In the genomic region with DNA sequence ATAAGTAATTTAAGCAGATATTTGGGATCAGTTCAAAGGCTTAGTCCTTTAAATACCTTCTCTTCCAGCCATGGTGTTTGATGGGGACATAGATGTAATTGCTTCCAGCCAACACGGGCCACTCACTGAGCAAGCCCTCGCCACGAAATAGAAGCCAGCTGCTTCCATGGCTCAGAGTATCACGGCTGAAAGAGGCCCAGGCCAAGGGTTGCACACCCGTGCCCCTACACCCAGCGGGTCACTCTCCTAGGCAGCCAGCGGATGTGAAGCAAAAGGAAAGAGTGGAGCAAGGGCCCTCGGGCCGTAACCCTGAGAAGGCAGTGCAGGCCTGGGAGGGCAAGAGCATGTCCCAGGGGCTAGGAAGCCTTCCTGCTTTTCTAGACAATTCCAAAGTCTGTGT, we compare ENCODE assay signal across 14 mouse cellular contexts. TPM values are rescaled to one million over a fixed set of nuclear protein-coding genes. Genes with fewer than 3 reads are reported as not detected.
DNase-seq lines count a peak whose midpoint lies in the region; ATAC-seq lines count a peak whose summit lies in the region.
"Had no signal": no experiment of that assay in that cellular context is flagged by ENCODE, and none has a peak within 500 bp of the region (broad histone marks: within the 10 kb centered on the region; RNA-seq: fewer than 3 reads in every experiment).

No protein-coding gene starts in this region.

- H3K4me1 ChIP-seq in hindbrain, embryonic 10.5 days (replicated peaks): peaks cover 49% of the 10 kb centered on the region
- peaks cover 10% of the 10 kb centered on the region for H3K4me1 ChIP-seq in hindbrain, embryonic 13.5 days (replicated peaks)
- H3K4me1 ChIP-seq in neural tube, embryonic 11.5 days (ENCODE audit: control insufficient read depth, insufficient read depth, low read length): 0 out of 2 replicates have a peak, but pooled peaks cover 3% of the 10 kb centered on the region
- H3K4me1 ChIP-seq in neural tube, embryonic 15.5 days: no peaks in the 10 kb centered on the region
- H3K4me1 ChIP-seq in limb, embryonic 13.5 days: peaks cover 51% of the 10 kb centered on the region

- H3K4me3 ChIP-seq in hindbrain, embryonic 10.5 days: no peak overlapping the region
- no peak overlapping the region for H3K4me3 ChIP-seq in hindbrain, embryonic 13.5 days
- H3K4me3 ChIP-seq in neural tube, embryonic 11.5 days (ENCODE audit: low read depth, low read length): no peak overlapping the region
- H3K4me3 ChIP-seq in neural tube, embryonic 15.5 days (replicated peaks): no peak overlapping the region
- no peak overlapping the region for H3K4me3 ChIP-seq in limb, embryonic 13.5 days

- peak overlapping the region; percentile 69 for H3K27ac ChIP-seq in hindbrain, embryonic 10.5 days
- no peak overlapping the region for H3K27ac ChIP-seq in hindbrain, embryonic 13.5 days
- 0 out of 2 replicates have a peak overlapping the region, but pooled peaks have one; percentile 34 for H3K27ac ChIP-seq in neural tube, embryonic 11.5 days (ENCODE audit: low read depth, low read length)
- H3K27ac ChIP-seq in neural tube, embryonic 15.5 days (replicated peaks): no peak overlapping the region
- H3K27ac ChIP-seq in limb, embryonic 13.5 days: peak overlapping the region; percentile 44; the same call in 1 of the 2 replicates
- H3K27ac ChIP-seq: liver, embryonic 14.5 days had no signal

- no peaks in the 10 kb centered on the region for H3K9me3 ChIP-seq in hindbrain, embryonic 10.5 days
- H3K9me3 ChIP-seq in hindbrain, embryonic 13.5 days: no peaks in the 10 kb centered on the region
- no peaks in the 10 kb centered on the region for H3K9me3 ChIP-seq in neural tube, embryonic 11.5 days (ENCODE audit: control insufficient read depth, low read length)
- no peaks in the 10 kb centered on the region for H3K9me3 ChIP-seq in neural tube, embryonic 15.5 days (replicated peaks)
- H3K9me3 ChIP-seq in limb, embryonic 13.5 days: no peaks in the 10 kb centered on the region

- 36% methylated on average over 9 of the region's 9 CpGs for WGBS in hindbrain, embryonic 10.5 days
- WGBS in hindbrain, embryonic 13.5 days: 56% methylated on average over 9 of the region's 9 CpGs
- WGBS in neural tube, embryonic 11.5 days: 40% methylated on average over 9 of the region's 9 CpGs
- 70% methylated on average over 9 of the region's 9 CpGs for WGBS in neural tube, embryonic 15.5 days
- WGBS in limb, embryonic 13.5 days: 22% methylated on average over 9 of the region's 9 CpGs

- H3K9ac ChIP-seq in hindbrain, embryonic 13.5 days: no peak overlapping the region
- H3K9ac ChIP-seq in neural tube, embryonic 11.5 days (ENCODE audit: low read length): no peak overlapping the region
- no peak overlapping the region for H3K9ac ChIP-seq in neural tube, embryonic 15.5 days (replicated peaks)
- no peak overlapping the region for H3K9ac ChIP-seq in limb, embryonic 13.5 days
- H3K9ac ChIP-seq: liver, embryonic 14.5 days had no signal

- no peak for ATAC-seq in hindbrain, embryonic 13.5 days (ENCODE audit: low FRiP score)
- no peak for ATAC-seq in neural tube, embryonic 11.5 days (ENCODE audit: insufficient read depth, low FRiP score, low TSS enrichment)
- no peak for ATAC-seq in neural tube, embryonic 15.5 days (ENCODE audit: low FRiP score)
- ATAC-seq in limb, embryonic 13.5 days (ENCODE audit: low FRiP score, low read depth): no peak
- ATAC-seq: forebrain, embryonic 14.5 days; inflammation-experienced regulatory T-cells, adult 6 months; Patski had no signal

- no peak overlapping the region for H3K4me2 ChIP-seq in hindbrain, embryonic 13.5 days
- no peak overlapping the region for H3K4me2 ChIP-seq in neural tube, embryonic 11.5 days (ENCODE audit: low read depth)
- no peak overlapping the region for H3K4me2 ChIP-seq in neural tube, embryonic 15.5 days
- 0 out of 2 replicates have a peak overlapping the region, but pooled peaks have one; percentile 9 for H3K4me2 ChIP-seq in limb, embryonic 13.5 days (replicated peaks)

- no peaks in the 10 kb centered on the region for H3K27me3 ChIP-seq in hindbrain, embryonic 10.5 days (ENCODE audit: insufficient read depth, poor library complexity, severe bottlenecking)
- H3K27me3 ChIP-seq in hindbrain, embryonic 13.5 days: no peaks in the 10 kb centered on the region
- no peaks in the 10 kb centered on the region for H3K27me3 ChIP-seq in neural tube, embryonic 11.5 days (ENCODE audit: control insufficient read depth, insufficient read depth, low read length)
- no peaks in the 10 kb centered on the region for H3K27me3 ChIP-seq in neural tube, embryonic 15.5 days (replicated peaks)
- H3K27me3 ChIP-seq in limb, embryonic 13.5 days: no peaks in the 10 kb centered on the region
- H3K27me3 ChIP-seq: Patski had no signal

- H3K36me3 ChIP-seq in hindbrain, embryonic 10.5 days: no peaks in the 10 kb centered on the region
- no peaks in the 10 kb centered on the region for H3K36me3 ChIP-seq in hindbrain, embryonic 13.5 days
- H3K36me3 ChIP-seq in neural tube, embryonic 11.5 days (ENCODE audit: control insufficient read depth, insufficient read depth, low read length): no peaks in the 10 kb centered on the region
- no peaks in the 10 kb centered on the region for H3K36me3 ChIP-seq in neural tube, embryonic 15.5 days
- H3K36me3 ChIP-seq in limb, embryonic 13.5 days: no peaks in the 10 kb centered on the region

- DNase-seq in hindbrain, embryonic 10.5 days (ENCODE audit: low spot score): peak; percentile 70
- DNase-seq in neural tube, embryonic 11.5 days (ENCODE audit: low spot score): peak; percentile 26
- no peak for DNase-seq in spleen, postnatal 36 days (ENCODE audit: low spot score in 2 of 2)
- DNase-seq in frontal cortex, postnatal 25 days (ENCODE audit: low spot score in 2 of 2): no peak
- DNase-seq in cerebellum, adult 9-10 months: no peak
- DNase-seq: cerebellum, adult 2 months; thymus, postnatal 25 days had no signal

RNA-seq across cellular contexts. Expression of gene Phykpl, which starts 42.1 kb away (rescaled TPM):
- 13.5 and 14.6 TPM in 2 replicates for polyA plus RNA-seq in hindbrain, embryonic 10.5 days (2016; fragmentation: Nextera tagmentation; extraction: Ambion mirVana)
- 10.5 and 11.0 TPM in 2 replicates for polyA plus RNA-seq in hindbrain, embryonic 13.5 days (2015; fragmentation: Nextera tagmentation; extraction: Ambion mirVana)
- polyA plus RNA-seq in neural tube, embryonic 11.5 days (2014; fragmentation: Nextera tagmentation; extraction: Ambion mirVana): 10.1 and 11.0 TPM in 2 replicates
- 8.1 and 10.9 TPM in 2 replicates for polyA plus RNA-seq in neural tube, embryonic 15.5 days (2015; fragmentation: Nextera tagmentation; extraction: Ambion mirVana)
- polyA plus RNA-seq in limb, embryonic 13.5 days (2015; fragmentation: Nextera tagmentation; extraction: Ambion mirVana): 16.7 and 17.1 TPM in 2 replicates

Comparison
In these comparisons a context has a peak if more than half of its experiments do, and no peak if none do; other contexts are left out.
1. H3K27ac ChIP-seq: peak in hindbrain, embryonic 10.5 days (single experiment), neural tube, embryonic 11.5 days (single experiment) and limb, embryonic 13.5 days (single experiment); none in hindbrain, embryonic 13.5 days (single experiment) and neural tube, embryonic 15.5 days (single experiment).
2. DNase-seq: peak in hindbrain, embryonic 10.5 days (single experiment) and neural tube, embryonic 11.5 days (single experiment); none in spleen, postnatal 36 days (0 of 2), frontal cortex, postnatal 25 days (0 of 2) and cerebellum, adult 9-10 months (single experiment).